Mouse (Mus musculus) gastrocnemius, postnatal 10 days (tissue): ENCODE data around the gene Ubac2. TPM values are rescaled to one million over a fixed set of nuclear protein-coding genes. Genes with fewer than 3 reads are reported as not detected.
"Not testable (repeated sequence)": the region's sequence is repeated elsewhere in the genome, so short reads cannot be mapped to it uniquely, and the experiment has no call there.

Source experiments
- DNase-seq: peaks from one replicate; pipeline ENCODE4 v3.0.0; 2021; ENCODE audit warnings: mixed read lengths
- long read RNA-seq, 2 experiments: library from polyadenylated mRNA; stranded (forward); transcript quantifications; one replicate each; pipeline ENCODE4 v2.0.0; 2021
- total RNA-seq, 2 experiments: library from RNA; stranded (reverse); gene quantifications; 2 replicates each; pipeline ENCODE4 v1.2.3; 2021

Gene Ubac2
- total RNA-seq: 10 to 100 TPM; 23.1 to 23.7 TPM
- long read RNA-seq, experiment 1, transcript Ubac2-201 (9 exons, 2,139 nt): major isoform, 50 of 57 reads
- long read RNA-seq, experiment 1, partial matches to known transcripts: 1 of 57 reads
- long read RNA-seq, experiment 1, other reads (novel, unspliced or antisense): 6 of 57 reads
- long read RNA-seq, experiment 2, transcript Ubac2-201 (9 exons, 2,139 nt): major isoform, 40 of 51 reads
- long read RNA-seq, experiment 2, partial matches to known transcripts: 2 of 51 reads
- long read RNA-seq, experiment 2, other reads (novel, unspliced or antisense): 9 of 51 reads

DNA sequence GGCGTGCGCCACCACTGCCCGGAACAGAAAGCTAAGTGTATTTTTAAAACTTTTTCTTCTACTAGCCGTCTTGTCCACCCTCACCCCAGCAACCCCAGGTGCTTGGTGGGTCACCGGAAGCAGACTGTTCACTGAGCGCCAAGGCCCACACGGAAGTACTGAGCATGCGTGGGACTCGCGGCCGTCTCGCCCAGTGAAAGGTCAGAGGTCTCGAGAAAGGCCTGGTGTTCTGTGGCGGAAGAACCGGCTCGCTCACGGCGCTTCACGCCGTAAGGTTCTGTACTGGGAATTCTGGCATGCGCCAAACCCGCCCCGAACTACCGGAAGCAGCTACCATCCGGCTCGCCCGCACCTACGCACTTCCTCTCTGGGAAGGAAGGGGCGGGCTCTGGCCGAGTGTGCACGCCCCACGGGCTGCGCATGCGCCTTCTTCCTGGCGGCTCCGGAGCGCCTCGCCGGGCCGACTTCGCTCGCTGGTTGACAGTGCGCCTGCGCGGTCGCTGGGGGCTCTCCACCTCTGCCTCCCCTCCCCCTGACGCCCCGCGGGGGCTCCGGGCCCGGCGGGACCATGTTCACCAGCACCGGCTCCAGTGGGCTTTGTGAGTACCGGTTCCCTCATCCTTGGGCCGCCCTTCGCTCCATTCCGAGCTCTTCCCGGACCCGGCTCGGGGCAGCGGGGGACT, at the start of gene Ubac2:
Gene Ubac2 (plus strand): TSS at position 445 of the 683 bp plus-strand sequence.
- peak; percentile 99 for DNase-seq

DNA sequence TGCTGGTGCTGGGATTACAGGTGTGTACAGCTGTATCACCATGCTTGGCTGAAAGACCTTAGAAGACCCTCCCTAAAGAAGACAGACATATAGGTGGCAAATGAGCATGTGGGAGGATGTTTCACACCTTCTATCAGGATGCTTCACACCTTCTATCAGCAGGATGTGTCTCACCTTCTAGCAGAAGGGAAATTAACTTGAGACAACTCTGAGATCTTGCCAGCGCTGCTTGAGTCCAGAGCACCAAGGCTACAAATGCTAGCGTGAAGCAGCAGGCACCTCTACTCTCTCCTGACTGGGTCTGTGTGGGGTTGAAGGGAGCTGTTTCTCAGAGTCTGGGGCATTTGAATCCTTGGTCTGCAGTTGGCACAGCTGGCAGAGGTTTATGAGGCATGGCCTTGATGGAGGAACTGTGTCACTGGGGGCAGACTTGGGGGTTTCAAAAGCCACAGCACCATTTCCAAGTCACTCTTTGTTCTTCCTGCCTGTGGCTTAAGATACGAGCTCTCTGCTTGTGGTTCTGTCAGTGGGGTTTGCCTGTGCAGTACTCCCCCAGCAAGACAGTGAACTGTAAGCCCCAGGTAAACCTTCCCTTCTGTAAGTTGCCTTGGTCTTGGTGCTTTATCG, 48.5 kb upstream of the Ubac2 start:
- DNase-seq: no peak

DNA sequence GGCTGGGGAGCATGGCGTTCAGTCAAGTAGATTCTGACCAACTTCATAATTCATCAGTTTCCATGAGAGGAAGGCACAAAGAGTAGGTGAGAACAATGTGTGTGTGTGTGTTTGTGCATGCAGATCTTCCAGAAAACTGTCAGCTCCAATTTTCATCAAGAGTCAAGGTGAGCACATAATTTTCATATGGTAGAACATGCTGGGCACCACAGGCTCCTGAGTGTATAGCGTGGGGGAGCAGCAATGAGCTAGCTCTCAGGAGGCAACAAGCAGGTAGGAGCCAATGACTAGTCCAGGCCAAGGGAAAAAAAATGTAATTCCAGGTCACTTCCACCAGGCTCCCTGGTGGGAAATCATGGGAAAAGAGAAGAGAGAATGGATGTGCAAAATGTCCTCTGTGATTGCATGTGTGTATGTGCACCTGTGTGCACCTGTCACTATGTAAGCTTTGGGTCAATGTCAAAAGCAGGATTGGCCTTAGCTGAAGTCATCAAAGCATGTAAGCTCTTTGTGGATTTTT, 45.4 kb upstream of the Ubac2 start:
- no peak for DNase-seq

DNA sequence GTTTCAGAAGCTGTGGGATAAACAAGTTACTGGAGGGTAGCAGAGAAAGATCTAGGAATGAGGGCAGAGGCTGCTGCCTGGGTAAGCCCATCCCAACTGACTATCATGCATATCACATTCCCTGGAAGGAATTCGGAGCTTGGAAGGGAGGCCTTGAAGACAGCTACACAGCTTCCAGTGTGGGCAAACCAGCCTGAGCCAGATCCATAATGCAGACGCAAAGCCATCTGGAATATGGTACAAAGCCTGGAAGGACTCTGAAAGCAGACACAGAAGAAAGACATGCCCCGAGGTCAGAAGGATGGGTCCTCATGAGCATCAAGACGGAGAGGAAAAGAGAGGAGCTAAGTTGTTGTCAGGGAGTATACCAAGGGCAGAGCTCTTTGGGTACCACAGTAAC, 40.3 kb upstream of the Ubac2 start:
- DNase-seq: no peak

DNA sequence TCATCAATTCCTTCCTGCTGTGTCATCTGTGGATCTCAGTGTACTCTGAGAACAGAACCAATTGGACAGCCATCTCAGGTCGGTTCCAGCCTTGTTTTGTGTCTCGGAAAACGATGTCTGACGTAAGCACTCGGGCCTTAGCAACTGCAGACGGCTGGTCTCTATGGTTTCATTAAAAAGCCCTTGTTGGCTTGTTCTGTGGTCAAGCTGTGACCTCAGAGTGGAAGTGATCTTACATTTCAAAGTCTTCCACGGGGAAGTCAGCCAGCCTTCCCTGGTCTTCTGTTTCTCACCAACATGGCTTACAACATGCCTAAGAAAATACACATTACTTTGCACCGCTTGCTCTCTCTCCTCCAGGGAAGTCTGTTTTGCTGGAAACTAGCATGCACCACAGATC, 38.2 kb upstream of the Ubac2 start:
- no peak for DNase-seq

DNA sequence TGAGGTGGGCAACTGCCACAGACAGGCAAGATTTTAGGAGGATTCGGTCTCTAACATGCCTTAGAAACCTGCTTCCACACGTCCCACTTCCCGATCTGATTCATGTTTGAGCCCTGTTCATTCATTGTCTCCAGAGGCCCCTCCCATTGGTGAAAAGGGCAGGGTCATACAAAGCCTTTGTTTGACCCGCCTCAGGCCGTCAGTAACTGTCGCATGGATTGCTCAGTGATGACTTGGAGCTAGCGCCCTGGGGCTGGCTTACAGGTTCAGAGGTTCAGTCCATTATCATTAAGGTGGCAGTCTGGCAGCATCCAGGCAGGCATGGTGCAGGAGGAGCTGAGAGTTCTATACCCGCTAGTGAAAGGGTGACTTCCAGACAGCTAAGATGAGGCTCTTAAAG, 33.9 kb upstream of the Ubac2 start:
- no peak for DNase-seq

DNA sequence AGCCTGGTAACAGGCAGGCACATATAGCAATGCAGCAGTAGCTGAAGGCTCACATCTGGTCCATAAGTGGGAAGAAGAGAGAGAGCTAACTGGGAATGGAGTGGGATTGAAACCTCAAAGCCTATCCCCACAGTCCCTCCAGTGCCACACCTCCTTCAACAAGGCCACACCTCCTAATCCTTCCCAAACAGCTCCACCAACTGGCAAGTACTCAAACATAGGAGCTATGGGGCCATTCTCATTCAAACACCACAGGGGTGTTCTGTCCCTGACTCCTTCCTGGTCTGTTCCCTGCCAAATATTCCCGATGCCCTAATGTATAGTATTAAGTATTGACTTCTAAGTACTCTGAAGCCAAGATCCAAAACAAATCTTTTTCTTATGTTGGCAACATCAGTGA, 27.2 kb upstream of the Ubac2 start:
- DNase-seq: no peak

DNA sequence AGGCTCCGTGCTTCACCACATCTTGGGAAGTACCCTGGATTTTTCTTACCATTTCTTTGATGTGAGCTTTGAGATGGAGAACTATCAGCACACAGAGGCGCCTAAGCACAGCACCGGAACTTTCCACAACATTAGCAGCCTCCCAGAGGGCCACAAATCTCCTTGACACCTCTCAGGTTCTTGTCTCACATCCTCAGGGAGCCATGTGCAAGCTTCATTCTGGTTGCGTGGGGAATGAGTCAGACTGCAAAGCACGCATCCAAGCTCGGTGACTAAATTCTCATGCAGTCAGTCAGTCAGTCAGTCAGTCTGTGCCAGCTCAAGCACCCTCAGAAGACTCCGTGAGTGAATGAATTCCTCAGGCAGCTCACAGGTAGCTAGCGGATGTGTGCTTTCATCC, 25.9 kb upstream of the Ubac2 start:
- no peak for DNase-seq

DNA sequence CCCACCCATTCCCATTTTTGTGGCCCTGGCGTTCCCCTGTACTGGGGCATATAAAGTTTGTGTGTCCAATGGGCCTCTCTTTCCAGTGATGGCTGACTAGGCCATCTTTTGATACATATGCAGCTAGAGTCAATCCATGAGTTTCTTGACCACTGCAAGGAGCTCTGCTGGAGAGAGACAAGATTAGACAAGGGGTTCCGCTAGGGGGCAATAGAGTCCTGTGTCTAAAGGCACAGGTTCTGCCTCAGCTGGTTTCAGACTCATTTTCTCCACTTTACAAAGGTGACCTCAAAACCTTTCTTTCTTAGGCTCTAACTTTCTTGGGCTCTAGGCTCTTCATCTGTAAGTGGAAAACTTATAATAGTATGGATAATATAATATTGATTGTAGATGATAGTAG, 13.3 kb upstream of the Ubac2 start:
- peak; percentile 76 for DNase-seq

DNA sequence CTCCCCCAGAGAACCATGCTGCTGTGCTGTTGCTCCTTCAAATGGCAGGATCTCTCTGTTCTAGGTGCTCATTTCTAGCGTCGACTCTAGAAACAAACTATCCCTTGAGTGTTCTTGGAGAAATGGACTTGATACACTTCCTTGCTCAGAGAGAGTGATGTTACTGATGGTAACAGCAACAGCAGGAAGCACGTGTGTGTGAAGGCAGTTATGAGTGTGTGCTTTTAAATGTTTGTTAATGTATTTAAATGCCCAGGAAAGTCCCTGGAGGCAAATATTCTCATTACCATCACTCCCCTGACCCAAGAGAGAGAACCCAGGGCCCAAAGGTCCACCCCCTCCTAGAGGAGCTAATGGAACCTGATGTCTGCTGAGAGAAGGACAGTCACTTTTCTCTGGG, 11.8 kb upstream of the Ubac2 start:
- no peak for DNase-seq

DNA sequence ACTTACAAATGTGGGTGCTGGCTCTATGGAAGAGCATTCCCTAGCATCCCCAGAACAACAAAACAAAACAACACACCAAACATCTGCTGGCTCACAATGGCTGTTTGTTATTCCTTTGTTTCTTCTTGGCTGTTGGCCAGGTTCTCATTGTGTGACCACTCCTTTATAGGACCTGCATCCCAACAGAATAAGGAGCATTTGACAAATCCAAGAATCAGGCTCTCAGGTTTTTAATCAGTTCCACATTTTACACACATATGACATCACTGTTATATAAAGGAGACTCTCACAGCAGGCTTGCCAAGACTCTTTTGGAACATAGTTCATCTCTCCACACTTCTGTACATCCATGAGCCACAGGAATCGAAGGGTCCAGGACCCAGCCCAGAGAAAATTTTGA, 9.3 kb upstream of the Ubac2 start:
- no peak for DNase-seq

DNA sequence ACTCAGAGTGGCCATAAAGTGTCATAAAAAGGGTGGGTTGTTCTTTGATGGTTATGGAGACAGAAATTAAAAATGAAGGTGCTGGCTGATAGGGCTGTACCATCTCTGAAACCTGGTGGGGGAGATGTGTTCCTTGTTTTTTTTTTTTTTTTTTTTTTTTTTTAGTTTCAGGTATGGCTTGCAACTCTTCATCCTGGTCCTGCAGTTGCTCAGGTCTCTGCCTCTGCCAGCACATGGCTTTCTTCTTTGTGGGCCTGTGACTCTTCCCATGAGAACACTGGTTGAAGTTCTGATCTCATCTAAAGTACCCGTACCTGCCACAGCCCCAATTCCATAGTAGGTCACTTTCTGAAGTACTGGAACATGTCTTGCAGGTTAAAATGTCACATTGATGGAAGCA, 5.7 kb upstream of the Ubac2 start:
- DNase-seq: no peak

DNA sequence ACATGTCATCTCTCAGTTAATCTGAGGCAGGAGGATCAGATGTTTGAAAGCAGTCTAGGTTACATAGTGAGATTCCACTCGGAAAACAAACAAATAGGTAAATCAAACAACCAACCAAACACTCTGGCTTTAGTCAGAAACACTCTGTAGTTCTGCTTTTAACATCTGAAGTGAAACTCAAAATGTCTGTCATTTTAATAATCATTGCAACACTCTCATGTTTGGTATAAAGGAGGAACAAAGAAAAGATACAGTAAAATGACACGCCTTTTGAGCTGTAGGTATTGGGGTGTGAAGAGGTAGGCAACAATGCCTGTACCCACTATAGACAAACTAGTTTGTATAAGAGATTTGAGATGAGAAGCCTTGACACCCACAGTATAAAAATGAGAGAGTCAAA, 5.2 kb upstream of the Ubac2 start:
- DNase-seq: no peak

DNA sequence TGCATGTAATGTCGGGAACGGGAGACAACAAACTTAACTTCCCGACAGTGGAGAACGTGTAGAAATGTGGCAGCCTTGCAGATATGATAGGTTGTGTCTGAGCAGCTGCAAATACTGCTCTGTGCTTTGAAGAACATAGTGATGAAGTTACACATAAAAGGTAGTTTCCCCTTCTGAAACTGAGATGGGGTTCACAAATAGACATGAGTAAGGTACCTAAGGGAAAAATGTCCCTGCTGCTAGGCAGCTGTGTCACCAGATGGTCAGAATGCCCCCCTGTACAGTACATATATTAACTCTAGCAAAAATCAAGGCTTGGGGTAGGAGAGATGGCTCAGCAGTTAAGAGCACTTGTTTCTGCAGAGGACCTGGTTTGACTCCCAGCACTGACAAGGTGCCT, 4.8 kb upstream of the Ubac2 start:
- DNase-seq: no peak

DNA sequence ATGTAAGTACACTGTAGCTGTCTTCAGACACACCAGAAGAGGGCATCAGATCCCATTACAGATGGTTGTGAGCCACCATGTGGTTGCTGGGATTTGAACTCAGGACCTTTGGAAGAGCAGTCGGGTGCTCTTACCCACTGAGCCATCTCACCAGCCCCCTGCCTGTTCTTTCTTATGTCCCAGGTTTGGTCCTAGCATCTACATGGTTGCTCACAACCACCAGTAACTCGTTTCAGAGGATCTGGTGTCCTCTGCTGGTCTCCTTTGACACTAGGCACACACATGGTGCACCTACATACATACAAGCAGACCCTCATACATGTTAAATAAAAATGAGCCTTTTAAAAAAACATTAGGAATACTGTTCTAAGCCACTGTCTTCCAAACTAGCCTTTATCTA, 2.2 kb upstream of the Ubac2 start:
- DNase-seq: not testable (repeated sequence)

DNA sequence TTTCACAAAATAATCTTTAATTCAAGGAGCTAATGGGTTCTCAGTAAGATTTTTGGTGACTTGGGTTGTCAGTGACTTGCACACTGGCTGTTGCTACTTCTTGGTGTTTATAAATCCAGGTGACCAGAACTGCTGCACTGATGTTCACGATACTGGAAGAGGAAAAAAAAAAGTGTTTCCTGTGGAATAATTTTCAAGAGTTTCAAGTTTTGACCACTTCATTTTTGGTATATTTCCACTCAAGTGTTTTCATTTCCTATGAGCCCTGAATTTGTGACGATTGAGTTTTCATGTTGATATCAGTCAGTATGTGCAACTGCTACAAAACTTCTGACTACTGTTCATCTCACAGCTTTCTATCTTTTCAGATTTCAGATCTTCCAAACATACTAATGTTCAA, 1.6 kb upstream of the Ubac2 start:
- DNase-seq: no peak

DNA sequence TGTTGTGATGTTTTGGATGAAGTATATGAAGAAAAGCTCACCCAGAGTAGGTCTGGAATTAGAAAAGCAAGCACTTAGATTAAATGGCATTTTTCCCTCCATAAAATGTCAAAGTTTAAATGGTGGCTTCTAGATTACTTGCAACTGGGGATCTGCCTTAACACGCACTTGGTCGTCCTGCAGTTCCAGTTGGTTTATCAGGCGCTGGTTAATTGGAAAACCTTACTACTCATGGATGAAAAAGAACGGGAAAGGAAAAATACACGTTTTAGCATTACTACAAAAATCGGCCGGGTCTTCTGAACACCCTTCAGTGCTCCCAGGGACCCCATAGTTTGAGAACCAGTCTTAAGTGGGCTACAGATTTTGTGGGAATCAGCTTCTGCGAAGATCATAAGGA, 780 bp upstream of the Ubac2 start:
- no peak for DNase-seq

DNA sequence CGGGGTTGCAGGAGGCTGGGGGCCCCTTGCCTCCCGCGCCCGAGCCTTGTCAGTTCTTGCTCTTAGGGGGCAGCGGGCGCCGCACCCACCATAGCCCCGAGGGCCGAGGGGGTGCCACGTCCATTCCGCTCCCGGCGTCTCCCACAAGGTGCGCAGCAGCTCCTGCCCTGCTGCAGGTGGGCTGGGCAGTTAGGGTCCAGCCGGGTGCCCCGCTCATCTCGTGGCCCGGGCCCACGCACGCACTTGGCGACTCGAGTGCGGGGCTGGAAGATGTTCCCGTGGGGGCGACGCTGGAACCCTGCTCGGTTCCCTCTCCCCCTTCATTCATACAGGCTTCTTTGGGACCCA, 413 bp downstream of the Ubac2 start:
- no peak for DNase-seq

DNA sequence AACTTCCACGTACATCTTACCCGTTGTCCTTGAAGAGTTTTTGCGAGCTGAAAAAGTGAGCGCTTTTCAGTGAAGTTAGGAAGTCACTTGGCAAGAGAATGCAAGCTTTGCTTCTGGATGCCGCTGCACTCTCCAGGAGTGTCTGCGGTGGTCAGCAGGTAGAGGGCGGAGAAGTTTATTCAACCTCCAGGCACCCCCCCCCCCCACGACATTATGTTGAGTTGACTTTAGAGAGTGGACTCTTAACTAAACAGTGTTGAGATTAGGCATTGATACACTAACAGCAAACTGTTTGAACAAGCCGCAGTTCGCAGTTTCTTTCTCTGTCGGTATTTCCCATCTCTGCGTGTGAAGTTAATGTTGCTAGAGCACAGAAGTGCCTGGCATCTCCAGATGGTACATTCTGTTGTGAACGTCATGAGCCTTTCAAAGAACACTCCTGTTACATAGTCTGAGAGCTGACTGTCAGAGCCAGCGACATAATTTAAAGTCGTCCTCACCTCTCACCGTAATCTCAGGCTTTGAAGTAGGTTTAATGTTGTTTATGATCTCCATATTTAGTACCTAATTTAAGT, 933 bp downstream of the Ubac2 start:
- DNase-seq: no peak

DNA sequence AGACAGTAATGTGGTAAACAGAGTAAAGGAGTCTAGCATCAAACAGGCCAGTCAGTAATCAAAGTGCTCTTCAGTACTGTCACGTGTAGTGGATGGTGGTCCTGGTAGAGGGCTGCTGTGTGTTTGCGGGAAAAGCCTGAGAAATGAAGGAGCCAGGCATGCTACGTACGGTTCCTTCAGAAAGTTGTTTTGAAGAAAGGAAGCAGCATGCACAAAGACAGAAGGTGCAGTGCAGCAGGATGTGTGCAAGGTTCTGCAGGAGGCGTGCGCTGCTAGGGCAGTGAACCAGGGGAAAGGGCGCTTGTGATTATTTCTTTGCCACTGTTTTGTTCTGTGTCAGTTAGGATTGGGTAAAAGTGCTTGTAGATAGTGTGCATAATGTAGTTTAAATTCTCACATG, 2.8 kb downstream of the Ubac2 start:
- DNase-seq: no peak

DNA sequence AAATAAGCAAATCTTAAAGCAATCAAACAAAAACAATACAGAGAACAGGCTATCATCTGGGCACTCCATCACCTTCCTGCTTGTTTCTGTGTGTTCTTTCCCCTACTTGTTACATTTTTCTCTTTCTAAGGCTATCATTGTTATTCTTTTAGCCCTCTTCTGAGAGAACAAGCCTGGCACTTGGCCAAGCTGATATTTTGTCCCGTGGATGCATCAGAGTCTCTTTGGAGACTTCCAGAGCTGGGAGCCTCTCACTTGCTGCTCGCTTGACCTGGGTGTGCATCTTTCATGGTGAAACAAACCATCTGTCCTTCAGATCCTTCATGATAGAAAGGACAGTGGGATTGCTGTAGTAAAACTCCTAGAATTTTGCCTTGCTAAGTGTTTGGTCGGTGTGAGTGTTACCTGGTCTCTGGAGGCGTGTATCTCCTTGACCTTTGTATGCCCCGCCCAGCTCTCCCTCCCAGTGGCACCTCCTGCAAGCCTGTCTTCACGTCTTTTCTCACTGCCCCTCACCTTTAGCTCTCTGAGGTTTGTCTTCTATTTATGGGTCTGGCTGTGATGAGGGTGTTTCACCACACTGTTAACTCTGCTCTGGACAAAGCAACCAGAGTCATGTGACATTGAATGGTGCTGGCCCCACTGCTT, 5.9 kb downstream of the Ubac2 start:
- no peak for DNase-seq

DNA sequence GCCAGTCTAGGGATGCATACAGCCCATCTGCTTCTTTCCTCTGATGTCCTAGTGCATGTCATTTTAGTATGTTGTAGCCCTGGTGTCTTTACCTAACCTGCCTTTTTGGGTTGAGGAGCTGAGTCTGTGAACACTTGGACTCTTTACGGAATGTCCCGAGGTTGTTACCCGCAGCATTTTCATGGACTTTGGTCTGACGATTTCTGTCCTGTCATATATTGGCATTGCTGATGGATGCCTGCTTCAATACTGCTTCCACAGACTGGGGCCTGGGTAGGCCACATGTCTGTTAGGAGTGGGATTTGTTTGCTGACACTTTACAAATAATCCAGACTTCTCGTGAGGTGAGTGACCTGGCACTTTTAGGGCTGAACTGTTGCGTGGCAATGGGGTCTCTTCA, 15.3 kb downstream of the Ubac2 start:
- no peak for DNase-seq
